Mouse (Mus musculus) forebrain, embryonic 16.5 days (tissue): ENCODE measurements around the gene Mat2a. TPM values are rescaled to one million over a fixed set of nuclear protein-coding genes. Genes with fewer than 3 reads are reported as not detected.

Experiments used
- ATAC-seq: fragments of 200-750 bp; cut with Nextera tagmentation; 2 replicates; pipeline ENCODE4 v1.8.0; 2017; ENCODE audit warnings: mild to moderate bottlenecking, moderate library complexity
- H3K27ac ChIP-seq: fragments of 300-500 bp; sonication (generic); 2 replicates; pipeline ENCODE4 v1.5.1; 2014; ENCODE audit warnings: low read length, control low read depth
- H3K27me3 ChIP-seq: fragments of 300-500 bp; sonication (generic); replicated peaks from 2 replicates; pipeline ENCODE4 v1.6.1; 2014; ENCODE audit warnings: low read length; ENCODE audit not compliant: control insufficient read depth, insufficient read depth
- H3K36me3 ChIP-seq: fragments of 300-500 bp; sonication (generic); 2 replicates; pipeline ENCODE4 v1.6.1; 2014; ENCODE audit not compliant: control insufficient read depth, insufficient read depth
- H3K4me1 ChIP-seq: fragments of 300-500 bp; sonication (generic); replicated peaks from 2 replicates; pipeline ENCODE4 v1.6.1; 2014; ENCODE audit warnings: low read length; ENCODE audit not compliant: control insufficient read depth, insufficient read depth
- H3K4me2 ChIP-seq: fragments of 300-500 bp; sonication (generic); 2 replicates; pipeline ENCODE4 v1.6.1; 2014; ENCODE audit warnings: mild to moderate bottlenecking, low read length, control low read depth
- H3K4me3 ChIP-seq: fragments of 300-500 bp; sonication (generic); replicated peaks from 2 replicates; pipeline ENCODE4 v1.5.1; 2014; ENCODE audit warnings: mild to moderate bottlenecking, low read length, control low read depth
- H3K9ac ChIP-seq: fragments of 300-500 bp; sonication (generic); replicated peaks from 2 replicates; pipeline ENCODE4 v1.6.1; 2014; ENCODE audit warnings: low read depth, low read length, control low read depth
- H3K9me3 ChIP-seq: fragments of 300-500 bp; sonication (generic); 2 replicates; pipeline ENCODE4 v1.6.1; 2016; ENCODE audit warnings: low read length; ENCODE audit not compliant: control insufficient read depth
- WGBS: fragments of 180-500 bp; shearing (Covaris S2); extraction: QIAGEN DNeasy Blood & Tissue Kit; methylation state at CpG from one replicate; pipeline ENCODE4 v1.1.7; 2014; 5-methylcytosine and 5-hydroxymethylcytosine counted together
- polyA plus RNA-seq: library from polyadenylated mRNA; unstranded; fragments of >200 nt; fragmentation: Nextera tagmentation; extraction: Ambion mirVana; gene quantifications from 2 replicates; pipeline ENCODE4 v1.2.1, GENCODE M21; 2015

Mat2a gene
- polyA plus RNA-seq, 1 experiment from 2014 or later: 399 TPM

- H3K4me2 ChIP-seq: peak overlapping the region; percentile 57
- H3K27me3 ChIP-seq: no peaks in the 10 kb centered on the region; the same call in 1 of the 2 replicates
- no peaks in the 10 kb centered on the region for H3K9me3 ChIP-seq
- peak; percentile 12; the same call in 1 of the 2 replicates for ATAC-seq
- peak overlapping the region; percentile 34 for H3K4me3 ChIP-seq
- 35% methylated on average over 13 of the region's 13 CpGs for WGBS
- no peak overlapping the region for H3K27ac ChIP-seq
- no peaks in the 10 kb centered on the region for H3K36me3 ChIP-seq
- H3K4me1 ChIP-seq: peaks cover 11% of the 10 kb centered on the region
- H3K9ac ChIP-seq: peak overlapping the region; percentile 52
Measured at GRCm38 (mm10) chr6:72389471-72389940, 49.9 kb downstream of the Mat2a start.

DNA sequence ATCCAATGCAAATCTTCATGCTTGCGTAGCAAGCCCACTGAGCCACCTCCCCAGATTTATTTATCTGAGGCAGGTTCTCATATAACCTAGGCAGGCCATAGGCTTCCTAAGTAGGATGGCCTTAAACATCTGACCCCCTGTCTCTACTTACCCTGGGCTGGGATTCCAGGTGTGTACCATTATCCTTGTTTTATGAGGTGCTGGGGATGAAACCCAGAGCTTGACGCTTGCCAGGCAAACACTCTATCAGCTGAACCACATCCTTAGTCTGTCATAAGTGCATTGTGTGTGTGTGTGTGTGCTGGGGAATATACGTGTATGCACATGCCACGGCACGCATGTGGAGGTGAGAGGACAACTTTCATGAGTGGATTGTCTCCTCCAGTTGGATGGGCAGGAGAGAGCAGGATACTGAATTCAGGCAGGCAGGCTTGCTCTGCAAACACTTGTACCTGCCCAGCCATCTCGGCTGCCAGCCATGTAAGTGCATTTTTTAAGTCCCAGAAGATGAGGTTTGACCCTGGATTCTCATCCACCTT, 50.5 kb downstream of the Mat2a start:
- H3K9me3 ChIP-seq: no peaks in the 10 kb centered on the region
- no peak overlapping the region for H3K4me2 ChIP-seq
- no peak overlapping the region for H3K9ac ChIP-seq
- no peaks in the 10 kb centered on the region; the same call in 1 of the 2 replicates for H3K27me3 ChIP-seq
- no peak for ATAC-seq
- H3K4me3 ChIP-seq: no peak overlapping the region
- H3K36me3 ChIP-seq: no peaks in the 10 kb centered on the region
- H3K4me1 ChIP-seq: peaks cover 11% of the 10 kb centered on the region
- WGBS: 91% methylated on average over 6 of the region's 6 CpGs
- no peak overlapping the region for H3K27ac ChIP-seq

- peaks cover 11% of the 10 kb centered on the region for H3K4me1 ChIP-seq
Measured at GRCm38 (mm10) chr6:72388266-72388665, 51.1 kb downstream of the Mat2a start.

DNA sequence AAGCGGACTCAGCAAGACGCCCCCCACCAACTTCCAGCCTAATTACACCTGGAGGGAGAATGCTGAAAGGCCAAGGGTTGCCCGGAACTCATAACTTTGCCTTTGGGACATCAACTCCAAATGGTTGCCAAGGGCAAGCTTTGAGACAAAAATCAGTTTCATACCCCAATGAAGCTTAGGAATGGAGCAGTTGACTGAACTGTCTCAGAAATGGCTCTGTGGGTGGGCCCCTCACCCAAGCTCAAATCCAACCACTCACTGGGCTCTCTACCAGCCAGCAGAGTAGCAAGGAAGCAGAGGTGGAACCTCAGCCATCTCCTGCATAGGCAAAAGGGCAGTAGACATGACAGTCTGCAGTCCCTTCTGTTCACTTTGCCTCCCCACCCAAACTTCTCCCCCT, 51.5 kb downstream of the Mat2a start:
- Histone ChIP-seq H3K27me3 (no peaks in the 10 kb centered on the region; the same call in 1 of the 2 replicates), H3K36me3 (no peaks in the 10 kb centered on the region), H3K9me3 (no peaks in the 10 kb centered on the region), H3K4me1 (peaks cover 11% of the 10 kb centered on the region), H3K27ac (no peak overlapping the region), H3K4me2 (no peak overlapping the region), H3K9ac (no peak overlapping the region), H3K4me3 (no peak overlapping the region)
- ATAC-seq: no peak
- WGBS: 70% methylated on average over 3 of the region's 3 CpGs

More at GRCm38 (mm10) chr6:72388266-72388665, 51.1 kb downstream of the Mat2a start:
- no peak overlapping the region for H3K27ac ChIP-seq
- no peaks in the 10 kb centered on the region for H3K36me3 ChIP-seq
- ATAC-seq: no peak
- H3K9ac ChIP-seq: no peak overlapping the region
- H3K4me3 ChIP-seq: no peak overlapping the region
- no peaks in the 10 kb centered on the region for H3K9me3 ChIP-seq
- no peaks in the 10 kb centered on the region; the same call in 1 of the 2 replicates for H3K27me3 ChIP-seq
- whole genome bisulfite sequencing: 67% methylated on average over 10 of the region's 10 CpGs
- no peak overlapping the region for H3K4me2 ChIP-seq

GRCm38 (mm10) chr6:72386561-72386960, 52.8 kb downstream of the Mat2a start:
- no peaks in the 10 kb centered on the region for H3K36me3 ChIP-seq
- H3K9me3 ChIP-seq: no peaks in the 10 kb centered on the region
- no peak overlapping the region for H3K27ac ChIP-seq
- H3K4me2 ChIP-seq: no peak overlapping the region
- no peak for ATAC-seq
- 86% methylated on average over 2 of the region's 2 CpGs for WGBS
- no peak overlapping the region for H3K4me3 ChIP-seq
- peaks cover 1% of the 10 kb centered on the region; the same call in 1 of the 2 replicates for H3K27me3 ChIP-seq
- H3K4me1 ChIP-seq: peaks cover 11% of the 10 kb centered on the region
- no peak overlapping the region for H3K9ac ChIP-seq

DNA sequence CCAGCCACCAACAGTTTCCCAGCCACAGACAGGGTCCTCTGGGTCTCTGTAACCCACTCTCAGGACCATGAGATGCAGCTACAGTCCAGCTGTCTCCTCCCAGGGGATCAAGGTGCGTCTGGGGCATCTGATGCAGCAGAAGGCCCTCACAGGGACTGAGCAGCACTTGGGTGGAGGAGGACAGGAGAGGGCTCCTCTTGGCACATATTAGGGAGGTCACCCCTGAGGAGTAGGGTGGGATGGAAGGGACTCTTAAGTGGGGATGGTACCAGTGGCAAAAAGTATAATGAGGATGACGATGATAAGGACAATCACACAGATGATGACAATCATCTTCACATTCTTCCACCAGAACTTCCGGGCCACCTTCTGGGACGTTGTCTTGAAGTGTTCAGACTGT, 54.1 kb downstream of the Mat2a start:
- no peak for ATAC-seq
- 89% methylated on average over 4 of the region's 4 CpGs for WGBS
- H3K4me1 ChIP-seq: peaks cover 8% of the 10 kb centered on the region
- H3K9me3 ChIP-seq: no peaks in the 10 kb centered on the region
- no peak overlapping the region for H3K4me3 ChIP-seq
- no peaks in the 10 kb centered on the region for H3K36me3 ChIP-seq
- H3K27me3 ChIP-seq: peaks cover 7% of the 10 kb centered on the region
- H3K27ac ChIP-seq: no peak overlapping the region
- no peak overlapping the region for H3K4me2 ChIP-seq
- no peak overlapping the region for H3K9ac ChIP-seq

DNA sequence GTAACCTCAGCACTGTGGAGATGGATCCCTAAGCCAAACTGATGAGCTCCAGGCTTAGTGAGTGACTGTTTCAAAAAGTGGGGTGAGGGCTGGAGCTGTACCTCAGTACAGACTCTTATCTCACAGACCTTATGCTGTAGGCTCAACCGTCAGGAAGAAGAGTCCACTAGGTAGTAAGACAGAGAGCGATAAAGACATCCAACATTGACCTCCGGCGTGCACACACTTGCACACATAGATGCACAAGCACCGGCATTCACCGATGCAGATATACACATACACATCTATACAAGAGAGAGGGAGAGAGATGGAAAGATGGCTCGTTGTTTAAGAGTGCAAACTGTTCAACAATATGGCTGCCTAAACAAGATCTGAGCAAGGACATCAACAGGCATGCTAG, 55.4 kb downstream of the Mat2a start:
- ATAC-seq: no peak
- H3K9ac ChIP-seq: no peak overlapping the region
- no peak overlapping the region for H3K27ac ChIP-seq
- 94% methylated on average over 7 of the region's 7 CpGs for WGBS
- H3K4me1 ChIP-seq: no peaks in the 10 kb centered on the region; the same call in 1 of the 2 replicates
- H3K4me3 ChIP-seq: no peak overlapping the region
- H3K9me3 ChIP-seq: no peaks in the 10 kb centered on the region
- H3K36me3 ChIP-seq: no peaks in the 10 kb centered on the region
- peaks cover 19% of the 10 kb centered on the region for H3K27me3 ChIP-seq
- H3K4me2 ChIP-seq: no peak overlapping the region

DNA sequence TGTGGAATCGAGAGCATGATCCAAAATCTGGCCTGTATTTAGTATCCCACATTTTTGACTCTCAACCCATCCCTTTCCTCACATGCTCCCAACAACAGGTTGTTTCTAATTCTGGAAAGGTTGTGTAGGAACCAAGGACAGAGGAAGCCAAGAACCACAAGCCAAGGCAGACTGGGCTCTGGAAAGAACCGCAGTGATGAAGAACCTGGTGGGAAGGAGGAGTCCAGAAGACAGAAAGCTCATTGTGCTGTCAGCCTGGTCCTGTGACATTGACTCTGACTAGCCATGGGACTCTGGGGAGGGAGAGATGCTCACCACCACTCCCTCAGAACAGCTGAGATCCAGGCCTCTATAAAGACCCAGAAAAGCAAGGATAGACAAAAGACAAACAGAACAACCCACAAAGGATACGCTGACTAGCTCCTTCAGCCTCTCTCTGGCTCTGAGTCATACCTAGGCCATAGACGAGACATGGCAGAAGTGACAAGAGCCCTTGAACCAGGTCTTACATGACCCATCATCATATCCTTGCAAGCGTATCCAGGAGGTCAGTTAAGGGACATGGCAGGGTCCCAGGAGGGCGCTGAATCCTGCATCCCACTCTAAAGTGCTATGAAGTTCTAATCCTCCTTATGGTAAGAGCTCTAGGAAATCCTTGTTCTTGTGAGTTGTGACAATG, 56.1 kb downstream of the Mat2a start:
- Histone ChIP-seq H3K27ac (no peak overlapping the region), H3K4me2 (no peak overlapping the region), H3K4me1 (no peaks in the 10 kb centered on the region; the same call in 1 of the 2 replicates), H3K9ac (no peak overlapping the region), H3K27me3 (peaks cover 21% of the 10 kb centered on the region), H3K4me3 (no peak overlapping the region), H3K9me3 (no peaks in the 10 kb centered on the region), H3K36me3 (no peaks in the 10 kb centered on the region)
- 83% methylated on average over 6 of the region's 6 CpGs for WGBS
- no peak for ATAC-seq
